Mouse (Mus musculus) erythroblast, embryonic 14.5 days (primary cell): Measurements from ENCODE around the gene Gcm1.

Experiments
- GATA1 ChIP-seq: IDR thresholded peaks from 2 replicates; pipeline ENCODE4 v1.6.1; 2012; ENCODE audit warnings: low read length, inconsistent platforms, mixed read lengths
- TAL1 ChIP-seq: IDR thresholded peaks from 3 replicates; pipeline ENCODE4 v1.6.1; 2012; ENCODE audit warnings: low read length, inconsistent platforms, mixed read lengths

DNA sequence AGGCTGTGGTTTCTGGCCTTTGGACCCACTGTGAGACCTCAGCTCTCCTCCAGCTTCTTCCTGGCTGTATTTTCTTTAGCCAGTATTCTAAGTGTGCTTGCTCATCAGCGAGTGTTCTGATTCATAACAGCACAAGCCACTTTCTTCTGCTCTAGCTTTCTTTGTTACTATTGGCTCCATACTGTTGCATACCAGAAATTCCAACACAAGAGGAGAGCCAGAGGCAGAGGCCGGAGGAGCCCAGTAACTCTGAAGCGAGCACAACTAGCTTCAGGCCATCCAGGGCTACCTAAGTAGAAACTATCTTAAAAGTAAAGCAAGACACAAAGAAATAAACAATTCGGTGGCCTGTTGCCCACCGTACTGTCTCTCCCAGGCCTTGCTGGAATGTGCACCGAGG lies 6.6 kb upstream of the Gcm1 start:
- TF ChIP-seq TAL1 (no peak), GATA1 (no peak)
